8 mouse cellular contexts compared by ENCODE assay signal in the genomic region with DNA sequence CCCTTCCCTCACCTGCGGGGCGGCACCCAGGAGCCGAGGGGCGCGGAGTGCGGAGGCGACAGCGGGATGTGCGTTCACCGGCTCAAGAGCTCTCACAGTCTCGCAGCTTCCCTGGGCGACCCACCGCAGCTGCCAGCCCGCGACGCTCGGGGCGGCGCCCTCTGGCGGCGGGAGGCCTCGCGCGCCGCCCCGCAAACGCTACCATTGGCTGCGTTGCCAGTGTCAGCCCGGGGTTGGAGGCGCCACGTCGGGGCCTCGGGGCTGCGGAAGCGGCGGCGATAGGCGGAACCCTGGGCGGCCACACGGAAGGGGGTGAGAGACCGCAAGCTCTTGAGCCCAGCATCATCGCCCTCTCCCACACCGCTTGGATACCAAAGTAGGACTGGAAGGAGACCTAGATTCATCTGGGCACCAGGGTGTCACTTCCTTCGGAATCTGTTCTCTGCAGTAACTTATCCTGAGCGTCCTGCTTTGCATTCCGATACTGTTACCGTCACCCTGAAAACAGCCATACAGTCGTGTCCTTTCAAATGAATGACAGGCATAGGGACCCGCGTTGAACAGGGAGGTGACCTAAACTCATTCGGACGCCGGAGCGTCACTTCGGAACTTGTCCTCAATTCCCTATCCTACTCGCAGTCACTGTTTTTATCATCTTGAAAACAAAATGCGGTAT. TPM values are rescaled to one million over a fixed set of nuclear protein-coding genes. Genes with fewer than 3 reads are reported as not detected.
DNase-seq lines count a peak whose midpoint lies in the region; ATAC-seq lines count a peak whose summit lies in the region.

A gene (minus strand): TSS at position 186 of the 676 bp plus-strand sequence.

- ATAC-seq in inflammation-experienced regulatory T-cells, adult 6 months: peak; percentile 87
- peak; percentile 94 for ATAC-seq in megakaryocyte-erythroid progenitor cell, adult 5-6 weeks (replicated peaks; ENCODE audit: low FRiP score, low TSS enrichment, poor library complexity, severe bottlenecking)

- peak; percentile 88 for DNase-seq in adipocyte (ENCODE audit: low spot score)
- DNase-seq in embryo, embryonic 10 days (ENCODE audit: low spot score): peak; percentile 92
- DNase-seq in gastrocnemius, postnatal 14 days: peak; percentile 93
- DNase-seq in left cerebral cortex, postnatal 10 days (ENCODE audit: extremely low spot score in 1 of 2, low spot score in 2 of 2): peak; percentile 84 to 94
- peak; percentile 91 for DNase-seq in right cerebral cortex, postnatal 25 days
- peak; percentile 87 to 92 for DNase-seq in urinary bladder, postnatal 4 days (ENCODE audit: low spot score in 2 of 2)

- intact Hi-C loops in gastrocnemius, postnatal 14 days (cut with DNase I; ENCODE audit: low total_unique reads): loop anchor here (10.0 kb wide), 1 partner anchor 142 kb away; no protein-coding TSS in a partner anchor
- intact Hi-C loops in left cerebral cortex, postnatal 10 days (cut with DNase I): loop anchor here (10.0 kb wide), 1 partner anchor 302 kb away; no protein-coding TSS in a partner anchor

RNA-seq across cellular contexts. Expression of the gene that starts here (rescaled TPM):
- total RNA-seq in gastrocnemius, postnatal 14 days (2021): 10 to 100 TPM; 17.7 to 20.4 TPM
- 100 to 1,000 TPM; 244 to 341 (median 268) TPM for polyA plus RNA-seq in inflammation-experienced regulatory T-cells, adult 6 months (2017; shearing (Covaris generic))
- total RNA-seq in left cerebral cortex, postnatal 10 days (2021): 10 to 100 TPM; 60.9 to 66.2 TPM
- total RNA-seq in megakaryocyte-erythroid progenitor cell, adult 5-6 weeks (2014; fragmentation: Nextera tagmentation): 166 and 201 TPM in 2 replicates
- 167 and 226 TPM in 2 replicates for total RNA-seq in megakaryocyte-erythroid progenitor cell, adult 5-6 weeks (2017)

Comparison
In these comparisons a context has a peak if more than half of its experiments do, and no peak if none do; other contexts are left out.
1. Peak in every context shown above with its lines: DNase-seq and ATAC-seq.